Mouse (Mus musculus) heart, adult 2 months (tissue): ENCODE measurements around the gene Wee1. TPM values are rescaled to one million over a fixed set of nuclear protein-coding genes. Genes with fewer than 3 reads are reported as not detected.

Source experiments
- DNase-seq, 2 experiments: peaks; one replicate each; pipeline ENCODE4 v3.0.0; 2021
- H3K27ac ChIP-seq: fragments of 200-600 bp; 2 replicates; pipeline ENCODE4 v1.8.1; 2022
- H3K27me3 ChIP-seq: fragments of 200-500 bp; 2 replicates; pipeline ENCODE4 v1.6.1; 2012; ENCODE audit warnings: mild to moderate bottlenecking, low read length, inconsistent platforms, mixed read lengths; ENCODE audit not compliant: control insufficient read depth, insufficient read depth
- H3K36me3 ChIP-seq: fragments of 200-500 bp; 2 replicates; pipeline ENCODE4 v1.6.1; 2012; ENCODE audit warnings: low read length, inconsistent platforms; ENCODE audit not compliant: control insufficient read depth, insufficient read depth
- H3K4me1 ChIP-seq: fragments of 200-500 bp; 2 replicates; pipeline ENCODE4 v1.6.1; 2011; ENCODE audit warnings: low read length; ENCODE audit not compliant: control insufficient read depth, insufficient read depth
- H3K4me3 ChIP-seq: fragments of 200-600 bp; 2 replicates; pipeline ENCODE4 v1.8.1; 2022
- H3K79me2 ChIP-seq: fragments of 200-500 bp; replicated peaks from 2 replicates; pipeline ENCODE4 v1.6.1; 2012; ENCODE audit warnings: mild to moderate bottlenecking, inconsistent platforms, low read length, moderate library complexity, mixed read lengths; ENCODE audit not compliant: control insufficient read depth, insufficient read depth
- H3K9ac ChIP-seq: fragments of 200-500 bp; 2 replicates; pipeline ENCODE4 v1.6.1; 2012; ENCODE audit warnings: low read depth, mild to moderate bottlenecking, control low read depth, inconsistent platforms, low read length, mixed read lengths
- CTCF ChIP-seq: fragments of 200-600 bp; IDR thresholded peaks from 2 replicates; pipeline ENCODE4 v1.8.1; 2022; ENCODE audit warnings: antibody characterized with exemption, mild to moderate bottlenecking, moderate library complexity
- EP300 ChIP-seq: fragments of 200-500 bp; IDR thresholded peaks from 2 replicates; pipeline ENCODE4 v1.6.1; 2011; ENCODE audit warnings: low read depth, low read length, control low read depth; ENCODE audit not compliant: insufficient read depth
- POLR2A ChIP-seq: fragments of 200-500 bp; IDR thresholded peaks from 2 replicates; pipeline ENCODE4 v1.6.1; 2011; ENCODE audit warnings: mild to moderate bottlenecking, low read depth, low read length, control low read depth; ENCODE audit not compliant: insufficient read depth
- WGBS: fragments of 180-500 bp; shearing (Covaris S2); methylation state at CpG from one replicate; pipeline ENCODE4 v1.1.7; 2018; 5-methylcytosine and 5-hydroxymethylcytosine counted together
- intact Hi-C: fragments of 180-260 bp; cut with DNase I; formaldehyde crosslinking; loops from one replicate; pipeline ENCODE4 v1.15.1; 2025
- polyA plus RNA-seq: library from polyadenylated mRNA; depleted of rRNA; stranded (reverse); fragments of >200 nt; gene quantifications from 2 replicates; pipeline ENCODE4 v1.2.3, GENCODE M21; 2012
- total RNA-seq, 2 experiments: library from RNA; stranded (reverse); gene quantifications; 2 replicates each; pipeline ENCODE4 v1.2.3; 2021

The Wee1 gene
- total and polyA plus RNA-seq, 3 experiments, result 2.7 to 8.6 (median 8.3) TPM

- Histone ChIP-seq H3K9ac (no peak overlapping the region), H3K4me1 (peaks cover 15% of the 10 kb centered on the region), H3K27me3 (no peaks in the 10 kb centered on the region), H3K27ac (peak overlapping the region; percentile 77), H3K79me2 (no peaks in the 10 kb centered on the region), H3K4me3 (no peak overlapping the region), H3K36me3 (peaks cover 8% of the 10 kb centered on the region; the same call in 1 of the 2 replicates)
- DNase-seq, result peak; percentile 31 to 45
- intact Hi-C loops, result no loop called here
- TF ChIP-seq EP300 (0 out of 2 replicates have a peak, but pooled peaks have one; percentile 25), CTCF (no peak)
- WGBS, result 47% methylated on average over 2 of the region's 2 CpGs
Measured at GRCm38 (mm10) chr7:110118448-110118847, 3.4 kb upstream of the Wee1 start.

GRCm38 (mm10) chr7:110120157-110120784 lies 1.6 kb upstream of the Wee1 start:
- DNase-seq, result no peak
- no peaks in the 10 kb centered on the region for H3K27me3 ChIP-seq
- H3K27ac ChIP-seq, result peak overlapping the region; percentile 71
- TF ChIP-seq CTCF, result no peak
- no peak for TF ChIP-seq EP300
- no peak for TF ChIP-seq POLR2A
- intact Hi-C loops, result loop anchor here (2.0 to 5.0 kb wide), 2 partner anchors 45 to 147 kb away; no protein-coding TSS in a partner anchor
- no peaks in the 10 kb centered on the region for H3K79me2 ChIP-seq
- H3K9ac ChIP-seq, result 0 out of 2 replicates have a peak overlapping the region, but pooled peaks have one; percentile 13
- peaks cover 19% of the 10 kb centered on the region for H3K4me1 ChIP-seq
- H3K36me3 ChIP-seq, result peaks cover 12% of the 10 kb centered on the region
- H3K4me3 ChIP-seq, result peak overlapping the region; percentile 50; the same call in 1 of the 2 replicates
- 58% methylated on average over 2 of the region's 2 CpGs for WGBS

- Histone ChIP-seq H3K9ac (peak overlapping the region; percentile 74), H3K79me2 (no peaks in the 10 kb centered on the region), H3K27ac (peak overlapping the region; percentile 71), H3K4me3 (peak overlapping the region; percentile 50), H3K4me1 (peaks cover 19% of the 10 kb centered on the region), H3K36me3 (peaks cover 12% of the 10 kb centered on the region), H3K27me3 (no peaks in the 10 kb centered on the region)
- TF ChIP-seq POLR2A (no peak), EP300 (no peak; the same call in 1 of the 2 replicates), CTCF (no peak)
- DNase-seq, result no peak
- WGBS, result 3% methylated on average over 9 of the region's 9 CpGs
- intact Hi-C loops, result loop anchor here (2.0 to 5.0 kb wide), 2 partner anchors 44 to 146 kb away; no protein-coding TSS in a partner anchor
Measured at GRCm38 (mm10) chr7:110121162-110121515, 707 bp upstream of the Wee1 start.

- Histone ChIP-seq H3K4me1 (peaks cover 19% of the 10 kb centered on the region), H3K4me3 (peak overlapping the region; percentile 84), H3K27me3 (no peaks in the 10 kb centered on the region), H3K27ac (peak overlapping the region; percentile 84), H3K36me3 (peaks cover 11% of the 10 kb centered on the region), H3K79me2 (no peaks in the 10 kb centered on the region), H3K9ac (peak overlapping the region; percentile 100)
- TF ChIP-seq CTCF (no peak), EP300 (no peak), POLR2A (no peak)
- no peak for DNase-seq
- intact Hi-C loops, result loop anchor here (2.0 to 5.0 kb wide), 2 partner anchors 101 to 145 kb away; no protein-coding TSS in a partner anchor
- WGBS, result under 1% methylated on average over 27 of the region's 27 CpGs
Measured at GRCm38 (mm10) chr7:110122289-110122564, 381 bp downstream of the Wee1 start.

- under 1% methylated on average over 74 of the region's 74 CpGs for WGBS
- H3K36me3 ChIP-seq, result peaks cover 11% of the 10 kb centered on the region
- H3K4me3 ChIP-seq, result peak overlapping the region; percentile 84
- H3K9ac ChIP-seq, result peak overlapping the region; percentile 100
- no peaks in the 10 kb centered on the region for H3K27me3 ChIP-seq
- peak; percentile 79 to 83 for DNase-seq
- TF ChIP-seq CTCF, result 0 out of 2 replicates have a peak, but pooled peaks have one; percentile 1
- peak; percentile 71 for TF ChIP-seq POLR2A
- TF ChIP-seq EP300, result no peak; the same call in 1 of the 2 replicates
- peaks cover 15% of the 10 kb centered on the region for H3K4me1 ChIP-seq
- no peaks in the 10 kb centered on the region for H3K79me2 ChIP-seq
- H3K27ac ChIP-seq, result peak overlapping the region; percentile 84
- intact Hi-C loops, result loop anchor here (2.0 to 5.0 kb wide), 2 partner anchors 100 to 145 kb away; no protein-coding TSS in a partner anchor
Measured at GRCm38 (mm10) chr7:110122565-110123422, 948 bp downstream of the Wee1 start.
